Mouse (Mus musculus) testis, adult 2 months (tissue): ENCODE data around the gene Large2.

Experiments used
- CTCF ChIP-seq: fragments of 200-500 bp; IDR thresholded peaks from 2 replicates; pipeline ENCODE4 v1.5.1; 2012; ENCODE audit warnings: low read depth, mild to moderate bottlenecking, inconsistent platforms, low read length, moderate library complexity; ENCODE audit not compliant: control insufficient read depth, insufficient read depth, insufficient replicate concordance
- POLR2A ChIP-seq: fragments of 200-500 bp; IDR thresholded peaks from 2 replicates; pipeline ENCODE4 v1.6.1; 2012; ENCODE audit warnings: low read depth, mild to moderate bottlenecking, inconsistent platforms, low read length, moderate library complexity; ENCODE audit not compliant: control insufficient read depth

DNA sequence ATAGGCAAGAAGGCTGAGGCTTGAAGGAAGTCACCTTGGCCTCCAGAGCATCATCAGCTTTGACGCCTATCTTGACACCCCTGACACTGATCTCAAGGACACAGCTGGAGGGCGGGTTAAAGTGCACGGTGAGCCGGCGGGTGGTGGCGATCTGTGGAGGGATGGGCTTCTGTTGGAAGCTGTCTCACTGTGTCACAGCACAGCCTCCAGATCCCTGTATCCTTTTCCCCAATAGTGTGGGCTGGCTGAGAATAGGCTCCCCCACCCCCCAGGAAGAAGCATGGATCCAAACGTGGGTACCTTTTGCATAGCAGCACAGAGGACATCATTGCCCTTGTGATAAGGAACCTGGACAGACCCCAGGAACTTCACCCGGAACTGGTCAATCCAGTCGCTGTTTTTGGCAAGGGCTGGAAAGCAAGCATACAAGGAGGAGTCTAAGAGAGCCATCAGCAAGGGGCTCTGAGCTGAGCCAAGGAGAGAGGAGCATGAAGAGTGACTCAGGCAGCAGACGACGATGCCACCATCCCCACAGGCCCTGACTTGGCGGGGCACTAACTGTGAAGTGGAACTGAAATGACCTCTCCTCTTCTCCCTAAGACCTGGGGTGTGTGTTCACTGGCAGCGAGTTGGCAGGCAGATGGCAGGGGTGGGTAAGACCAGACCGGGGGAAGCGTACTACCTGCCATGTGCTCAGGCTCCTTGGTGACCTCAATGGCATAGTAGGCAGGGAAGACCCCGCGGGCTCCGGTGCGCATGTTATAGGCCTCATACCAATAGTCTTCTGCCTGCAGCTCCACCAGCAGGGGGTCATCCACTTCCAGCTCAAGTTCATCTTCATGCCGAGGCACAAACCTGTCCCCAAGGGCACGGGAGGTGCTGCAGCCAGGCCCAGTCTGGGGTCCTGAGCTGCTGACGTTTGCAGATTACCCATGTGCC, 10.7 kb upstream of the Large2 start:
- TF ChIP-seq CTCF (no peak), POLR2A (no peak)
